Mouse (Mus musculus) kidney, postnatal 0 days (tissue): Measurements from ENCODE around the gene Gm21996. TPM values are rescaled to one million over a fixed set of nuclear protein-coding genes. Genes with fewer than 3 reads are reported as not detected.
"Not testable (repeated sequence)": the region's sequence is repeated elsewhere in the genome, so short reads cannot be mapped to it uniquely, and the experiment has no call there.

ENCODE experiments used
- ATAC-seq: fragments of 200-750 bp; cut with Nextera tagmentation; replicated peaks from 2 replicates; pipeline ENCODE4 v1.8.0; 2017; ENCODE audit warnings: low read depth, moderate number of reproducible peaks, moderate TSS enrichment, moderate library complexity; ENCODE audit not compliant: low FRiP score
- DNase-seq: peaks from one replicate; pipeline ENCODE4 v3.0.0-alpha.2; 2016; ENCODE audit warnings: low spot score
- H3K27ac ChIP-seq: fragments of 300-500 bp; sonication (generic); 2 replicates; pipeline ENCODE4 v1.5.1; 2014; ENCODE audit warnings: mild to moderate bottlenecking
- H3K27me3 ChIP-seq: fragments of 300-500 bp; sonication (generic); 2 replicates; pipeline ENCODE4 v1.6.1; 2014; ENCODE audit warnings: low read length, mixed read lengths; ENCODE audit not compliant: insufficient read depth
- H3K36me3 ChIP-seq: fragments of 300-500 bp; sonication (generic); 2 replicates; pipeline ENCODE4 v1.6.1; 2014; ENCODE audit warnings: low read length, mixed read lengths; ENCODE audit not compliant: insufficient read depth
- H3K4me1 ChIP-seq: fragments of 300-500 bp; sonication (generic); replicated peaks from 2 replicates; pipeline ENCODE4 v1.6.1; 2014; ENCODE audit warnings: antibody characterized with exemption, low read length, mixed read lengths; ENCODE audit not compliant: insufficient read depth
- H3K4me2 ChIP-seq: fragments of 300-500 bp; sonication (generic); 2 replicates; pipeline ENCODE4 v1.6.1; 2014; ENCODE audit warnings: mild to moderate bottlenecking, low read length, moderate library complexity, mixed read lengths
- H3K4me3 ChIP-seq: fragments of 300-500 bp; sonication (generic); replicated peaks from 2 replicates; pipeline ENCODE4 v1.5.1; 2014; ENCODE audit warnings: low read depth, low read length
- H3K9ac ChIP-seq: fragments of 300-500 bp; sonication (generic); 2 replicates; pipeline ENCODE4 v1.6.1; 2014; ENCODE audit warnings: low read depth, low read length
- H3K9me3 ChIP-seq: fragments of 300-500 bp; sonication (generic); replicated peaks from 2 replicates; pipeline ENCODE4 v1.6.1; 2016; ENCODE audit warnings: low read length, inconsistent platforms, mixed read lengths
- WGBS: fragments of 180-500 bp; shearing (Covaris S2); extraction: QIAGEN DNeasy Blood & Tissue Kit; methylation state at CpG from one replicate; pipeline ENCODE4 v1.1.7; 2014; 5-methylcytosine and 5-hydroxymethylcytosine counted together
- polyA plus RNA-seq: library from polyadenylated mRNA; unstranded; fragments of >200 nt; fragmentation: Nextera tagmentation; extraction: Ambion mirVana; gene quantifications from 2 replicates; pipeline ENCODE4 v1.2.1, GENCODE M21; 2015

Gene Gm21996
- not detected in 2 replicates for polyA plus RNA-seq

DNA sequence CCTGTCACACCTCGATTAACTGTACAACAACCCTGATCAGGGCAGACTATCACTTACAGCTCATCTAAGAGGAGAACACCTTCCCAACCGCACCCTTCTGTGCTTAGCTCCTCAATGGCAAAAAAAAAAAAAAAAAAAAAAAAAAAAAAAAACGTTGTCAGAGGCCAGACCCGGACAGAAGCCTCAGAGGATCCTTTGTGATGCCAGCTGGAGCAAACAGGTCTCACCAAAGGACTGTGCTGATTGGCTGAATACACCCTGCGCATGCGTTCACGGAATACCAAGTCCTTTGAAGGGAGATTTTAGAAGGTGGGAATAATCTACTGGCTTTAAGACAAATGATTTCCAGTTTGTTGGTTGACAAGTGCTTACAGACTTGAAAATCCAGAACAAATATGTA lies at the start of gene Gm21996:
Gm21996 (minus strand) TSS at position 101 of the 400 bp plus-strand sequence.
- not testable (repeated sequence) for H3K4me3 ChIP-seq, H3K36me3 ChIP-seq, H3K4me2 ChIP-seq, H3K27ac ChIP-seq, H3K27me3 ChIP-seq, DNase-seq, H3K9ac ChIP-seq, H3K9me3 ChIP-seq, ATAC-seq, H3K4me1 ChIP-seq
- WGBS: no CpG with 5 or more reads among the region's 7 CpGs
